Mouse (Mus musculus) layer of hippocampus, adult 9-10 months (tissue): ENCODE measurements around the gene Ovgp1.
"Not testable (repeated sequence)": the region's sequence is repeated elsewhere in the genome, so short reads cannot be mapped to it uniquely, and the experiment has no call there.

Source experiments
- DNase-seq: peaks from one replicate; pipeline ENCODE4 v3.0.0; 2022; ENCODE audit warnings: low spot score

The Ovgp1 gene

DNA sequence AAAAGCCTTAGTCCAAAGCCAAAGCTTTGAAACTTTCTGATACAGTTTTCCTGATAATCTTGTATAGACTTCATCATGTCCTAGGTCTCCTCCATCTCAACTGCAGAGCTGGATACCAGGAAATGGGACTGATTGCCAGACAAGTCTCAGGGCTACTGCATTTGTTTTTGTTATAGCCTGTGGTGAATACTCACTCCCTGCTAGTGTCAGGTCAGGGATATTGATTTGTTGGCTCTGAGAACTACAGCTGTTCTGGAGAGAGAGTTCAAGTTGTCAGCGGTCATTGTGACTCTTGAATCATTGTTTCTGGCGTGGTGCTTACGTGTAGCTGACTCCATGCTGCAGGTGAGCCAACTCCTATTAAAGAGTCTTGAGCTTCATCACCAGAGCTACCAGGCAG is at the start of gene Ovgp1:
Ovgp1 (plus strand) TSS at position 301 of the 400 bp plus-strand sequence.
- no peak for DNase-seq

GRCm38 (mm10) chr3:105924616-105925015 is 48.9 kb upstream of the Ovgp1 start:
- no peak for DNase-seq

GRCm38 (mm10) chr3:105927561-105928194 is 45.8 kb upstream of the Ovgp1 start:
- DNase-seq, result no peak

GRCm38 (mm10) chr3:105928195-105928569 is 45.3 kb upstream of the Ovgp1 start:
- DNase-seq, result no peak

DNA sequence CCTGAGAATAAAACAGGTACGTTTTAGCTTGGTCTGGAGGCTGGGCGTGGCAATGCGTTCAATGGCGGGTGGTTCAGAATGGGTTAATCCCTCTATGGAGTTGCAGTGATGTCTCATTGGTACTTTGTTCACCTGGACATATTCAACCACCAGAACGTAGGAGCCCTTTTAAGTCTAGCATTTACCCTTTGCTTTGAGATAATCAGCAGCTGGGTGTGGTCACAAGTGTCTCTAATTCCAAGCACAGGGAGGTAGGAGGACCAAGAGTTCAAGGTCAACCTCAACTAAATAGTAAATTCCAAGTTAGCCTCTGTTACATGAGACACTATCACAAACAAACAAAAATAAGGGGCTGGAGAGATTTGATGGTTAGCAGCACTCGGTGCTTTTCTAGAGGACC is 44.7 kb upstream of the Ovgp1 start:
- no peak for DNase-seq

GRCm38 (mm10) chr3:105929821-105930220 is 43.7 kb upstream of the Ovgp1 start:
- no peak for DNase-seq

- no peak for DNase-seq
Measured at GRCm38 (mm10) chr3:105931095-105931494, 42.4 kb upstream of the Ovgp1 start.

GRCm38 (mm10) chr3:105932240-105933071 is 41.1 kb upstream of the Ovgp1 start, which contains the start of gene I830077J02Rik:
Gene I830077J02Rik, minus strand, starts transcription at chr3:105932664.
- DNase-seq, result no peak

DNA sequence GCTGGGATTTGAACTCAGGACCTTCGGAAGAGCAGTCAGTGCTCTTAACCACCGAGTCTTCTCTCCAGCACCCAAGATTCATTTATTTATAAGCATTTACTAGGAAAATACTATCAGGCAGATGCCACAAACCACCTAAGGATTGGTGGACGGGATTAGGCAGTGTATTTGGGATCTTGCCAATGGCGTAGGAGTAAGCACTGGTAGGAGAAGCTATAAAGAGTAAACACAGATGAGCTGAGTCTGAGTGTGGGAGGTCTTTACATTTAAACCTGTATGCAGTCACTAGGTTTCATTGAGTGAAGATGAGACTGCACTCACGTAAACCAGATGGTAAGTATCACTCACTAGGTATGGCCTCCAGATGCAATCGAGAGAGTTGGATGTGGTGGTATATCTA is 39.6 kb upstream of the Ovgp1 start:
- no peak for DNase-seq

- DNase-seq, result no peak
Measured at GRCm38 (mm10) chr3:105935033-105935432, 38.5 kb upstream of the Ovgp1 start.

GRCm38 (mm10) chr3:105936111-105936510 is 37.4 kb upstream of the Ovgp1 start:
- DNase-seq, result no peak

- DNase-seq, result no peak
Measured at GRCm38 (mm10) chr3:105951348-105951747, 22.2 kb upstream of the Ovgp1 start.

DNA sequence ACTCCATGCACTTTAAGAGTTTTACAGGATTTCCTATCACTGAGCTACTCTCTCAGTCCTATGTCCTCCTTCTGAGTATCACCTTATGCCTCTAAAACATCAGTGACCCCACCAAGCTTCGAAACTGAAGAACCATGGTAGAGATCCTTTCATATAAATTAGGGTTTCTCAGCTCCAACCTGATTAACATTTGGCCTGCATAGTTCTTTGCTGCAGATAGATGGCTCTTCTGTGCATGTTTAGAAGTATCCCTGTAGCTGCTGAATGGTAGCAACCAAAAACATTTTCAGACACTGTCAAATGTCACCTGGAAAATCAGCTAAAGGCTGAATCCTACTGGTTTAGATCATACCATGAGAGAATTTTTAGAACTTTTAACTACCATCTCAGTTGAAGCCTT is 16.3 kb upstream of the Ovgp1 start:
- DNase-seq, result no peak

DNA sequence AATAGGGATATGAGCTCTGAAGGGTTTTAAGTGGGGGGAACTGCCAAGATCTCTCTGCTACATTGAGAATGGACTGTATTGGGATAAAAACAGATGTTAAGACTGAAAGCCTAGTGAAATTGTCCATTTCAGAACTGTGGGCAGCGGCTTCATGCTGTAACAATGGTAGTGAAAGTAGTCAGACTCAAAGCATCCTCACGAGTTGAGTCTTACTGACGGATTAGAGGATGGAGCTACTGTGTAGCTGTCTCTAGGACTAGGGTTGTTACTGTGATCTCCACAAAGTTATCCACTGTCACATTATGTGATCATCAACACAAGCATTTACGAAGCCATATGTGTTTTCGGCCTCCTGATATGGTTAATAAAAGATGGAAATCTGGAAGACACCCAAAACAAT is 15.3 kb upstream of the Ovgp1 start:
- DNase-seq, result no peak

DNA sequence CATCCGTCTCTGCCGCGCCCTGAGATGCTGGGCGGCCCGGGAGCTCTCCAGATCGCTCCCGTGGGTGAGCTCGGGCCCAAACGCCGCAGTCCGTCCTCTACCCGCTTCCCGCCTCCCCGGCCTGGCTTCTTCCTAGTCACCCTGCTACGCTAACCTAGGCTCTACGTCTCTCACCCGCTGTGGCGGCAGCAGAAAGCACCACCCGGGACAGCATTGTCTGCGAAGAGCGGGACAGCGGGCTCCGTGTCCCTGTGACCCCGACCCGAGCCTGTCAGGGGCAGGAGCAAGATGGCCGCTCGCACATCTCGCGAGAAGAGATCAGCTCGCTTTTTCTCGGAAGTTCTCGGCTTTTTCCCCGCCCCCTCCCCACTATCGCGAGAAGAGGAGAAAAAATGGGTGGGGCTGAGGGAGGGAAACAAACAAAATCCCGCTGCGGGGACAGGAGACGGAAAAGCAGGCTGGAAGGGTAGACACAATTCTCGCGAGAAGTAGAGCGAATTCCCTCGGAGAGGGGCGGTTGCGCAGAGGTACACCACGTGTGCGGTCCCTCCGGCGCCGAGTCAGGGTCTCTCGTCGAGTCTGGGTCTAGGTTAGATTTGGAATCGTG is 14.4 kb upstream of the Ovgp1 start, which contains the start of gene Wdr77:
Wdr77 (plus strand) TSS at position 396 of the 607 bp plus-strand sequence.
- DNase-seq, result peak; percentile 90

DNA sequence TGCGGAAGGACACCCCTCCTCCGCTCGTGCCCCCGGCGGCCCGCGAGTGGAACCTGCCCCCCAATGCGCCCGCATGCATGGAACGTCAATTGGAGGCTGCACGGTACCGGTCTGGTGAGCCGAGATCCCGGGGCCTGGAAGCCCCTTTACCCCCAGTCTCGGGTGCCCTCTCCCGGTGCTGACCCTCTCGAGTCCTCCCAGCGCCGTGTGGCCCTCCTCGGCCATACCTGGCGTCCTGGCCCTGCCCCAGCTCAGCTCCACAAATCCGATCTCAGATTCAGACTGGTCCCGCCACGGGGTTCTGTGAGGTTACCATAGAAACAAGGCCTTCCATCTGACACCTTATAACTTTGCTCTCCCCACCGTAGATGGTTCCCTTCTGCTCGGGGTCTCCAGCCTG is 13.9 kb upstream of the Ovgp1 start:
- no peak for DNase-seq

- DNase-seq, result no peak
Measured at GRCm38 (mm10) chr3:105959999-105960398, 13.5 kb upstream of the Ovgp1 start, which contains the start of gene Atp5f1. Gene Atp5f1, minus strand, starts transcription at chr3:105960099.

DNA sequence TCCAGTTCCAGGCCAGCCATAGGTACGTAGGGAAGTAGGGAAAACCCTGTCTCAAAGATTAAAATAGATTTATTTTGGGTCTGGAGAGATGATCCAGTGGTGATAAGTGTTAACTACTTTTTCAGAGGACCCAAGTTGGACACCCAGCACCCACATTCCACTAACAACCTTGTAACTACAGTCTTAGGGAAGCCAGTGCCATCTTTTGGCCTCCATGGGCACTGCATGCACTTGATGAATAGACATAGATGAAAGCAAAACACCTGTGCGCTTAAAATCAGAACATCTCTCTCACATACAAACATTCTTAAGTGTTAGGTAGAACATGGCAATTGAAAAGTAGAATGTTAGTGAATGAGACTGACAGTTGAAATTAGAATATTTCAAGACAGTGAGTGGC is 12.8 kb upstream of the Ovgp1 start:
- DNase-seq, result no peak

DNA sequence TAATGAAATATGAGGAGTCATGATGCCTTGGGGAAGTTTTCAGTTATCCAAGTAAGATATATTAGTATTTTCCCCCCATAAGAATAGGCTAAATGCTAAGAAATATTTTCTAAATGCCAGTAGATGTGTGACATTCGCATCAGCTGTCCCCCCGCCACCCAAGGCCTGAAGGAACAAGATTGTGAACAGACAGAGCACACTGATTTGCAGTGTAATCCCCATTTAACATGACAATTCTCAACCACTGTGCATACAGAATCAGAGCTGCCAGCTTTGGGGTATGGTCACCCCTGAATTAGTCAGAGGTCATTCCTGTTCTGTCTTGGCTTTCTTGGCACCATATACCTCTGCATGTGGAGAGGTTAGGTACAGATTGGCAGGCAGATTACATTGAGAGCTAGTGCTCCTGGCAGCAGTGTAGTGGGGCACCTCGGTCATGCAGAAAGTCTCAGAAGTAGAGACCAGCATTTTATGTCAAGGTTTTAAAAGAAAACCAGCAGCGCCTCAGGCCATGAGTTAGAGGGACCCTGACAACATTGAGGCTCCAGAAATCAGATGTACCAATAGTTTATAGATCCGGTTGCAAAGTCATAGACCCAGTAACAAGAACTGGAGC is 1.6 kb upstream of the Ovgp1 start:
- no peak for DNase-seq

- DNase-seq, result no peak
Measured at GRCm38 (mm10) chr3:105974174-105974573, 663 bp downstream of the Ovgp1 start.

GRCm38 (mm10) chr3:105989611-105990010 is 16.1 kb downstream of the Ovgp1 start:
- DNase-seq, result not testable (repeated sequence)

- DNase-seq, result peak; percentile 74
Measured at GRCm38 (mm10) chr3:105991653-105992283, 18.3 kb downstream of the Ovgp1 start.
